Mouse (Mus musculus): Measurements from ENCODE around the gene Gm10721.
"Not testable (repeated sequence)": the region's sequence is repeated elsewhere in the genome, so short reads cannot be mapped to it uniquely, and the experiment has no call there.

- TF ChIP-seq CTCF, EP300 (IDR thresholded peaks at IDR 0.05; ENCODE audit: low read depth): not testable (repeated sequence)
These were observed 3.6 kb upstream of the Gm10721 start for GRCm38 (mm10) chr9:3009331-3009730.
